Mouse (Mus musculus) MEL (cell line): Measurements from ENCODE around the gene Ccdc151. TPM values are rescaled to one million over a fixed set of nuclear protein-coding genes. Genes with fewer than 3 reads are reported as not detected.

Experiments used
- DNase-seq: peaks from one replicate; pipeline ENCODE4 v3.0.0; 2011; ENCODE audit warnings: low read depth, low spot score
- H3K27ac ChIP-seq: 2 replicates; pipeline ENCODE4 v1.5.1; 2012; ENCODE audit warnings: low read depth, mild to moderate bottlenecking, control low read depth, low read length, moderate library complexity; ENCODE audit not compliant: control insufficient read depth
- H3K27me3 ChIP-seq, 2 experiments: fragments of 150-350 bp in 1 of 2; sonication (generic) in 1 of 2; 2 replicates each; pipeline ENCODE4 v1.6.1; 2012; ENCODE audit warnings: low read length in 2 of 2, mild to moderate bottlenecking in 2 of 2, improper control_type of control experiment in 1 of 2, moderate library complexity in 1 of 2; ENCODE audit not compliant: insufficient read depth in 2 of 2, control insufficient read depth in 1 of 2
- H3K36me3 ChIP-seq, 2 experiments: 2 replicates each; pipeline ENCODE4 v1.6.1; 2012 to 2014; ENCODE audit warnings: low read length in 2 of 2, improper control_type of control experiment in 1 of 2, inconsistent platforms in 1 of 2, mild to moderate bottlenecking in 1 of 2; ENCODE audit not compliant: insufficient read depth in 2 of 2, control insufficient read depth in 1 of 2
- H3K4me1 ChIP-seq, 2 experiments: fragments of 150-350 bp in 1 of 2; sonication (generic) in 1 of 2; 2 replicates each; pipeline ENCODE4 v1.6.1; 2012; ENCODE audit warnings: low read length in 2 of 2, improper control_type of control experiment in 1 of 2, mild to moderate bottlenecking in 1 of 2; ENCODE audit not compliant: insufficient read depth in 2 of 2, control insufficient read depth in 1 of 2
- H3K4me3 ChIP-seq, 2 experiments: fragments of 150-350 bp in 1 of 2; sonication (generic) in 1 of 2; 2 replicates each; pipeline ENCODE4 v1.5.1; 2012; ENCODE audit warnings: low read depth in 2 of 2, low read length in 2 of 2, mild to moderate bottlenecking in 2 of 2, moderate library complexity in 2 of 2, control low read depth in 1 of 2, improper control_type of control experiment in 1 of 2; ENCODE audit not compliant: control insufficient read depth in 1 of 2, insufficient read depth in 1 of 2
- H3K79me2 ChIP-seq: 2 replicates; pipeline ENCODE4 v1.6.1; 2012; ENCODE audit warnings: mild to moderate bottlenecking, low read length, moderate library complexity; ENCODE audit not compliant: control insufficient read depth, poor library complexity, insufficient read depth
- H3K9ac ChIP-seq: 2 replicates; pipeline ENCODE4 v1.6.1; 2012; ENCODE audit warnings: low read depth, mild to moderate bottlenecking, control low read depth, low read length, moderate library complexity; ENCODE audit not compliant: control insufficient read depth, poor library complexity, severe bottlenecking
- H3K9me3 ChIP-seq: fragments of 150-350 bp; sonication (generic); replicated peaks from 2 replicates; pipeline ENCODE4 v1.6.1; 2012; ENCODE audit warnings: mild to moderate bottlenecking, low read length, improper control_type of control experiment, moderate library complexity; ENCODE audit not compliant: insufficient read depth
- CHD2 ChIP-seq: IDR thresholded peaks from 2 replicates; pipeline ENCODE4 v1.6.1; 2011; ENCODE audit warnings: low read length, improper control_type of control experiment
- CTCF ChIP-seq, 3 experiments: IDR thresholded peaks in 2 of 3; conservative IDR thresholded peaks in 1 of 3; 2 replicates each; pipeline ENCODE4 v1.5.1; 2011 to 2012; ENCODE audit warnings: low read length in 3 of 3, low read depth in 2 of 3, mild to moderate bottlenecking in 2 of 3, improper control_type of control experiment in 1 of 3, inconsistent platforms in 1 of 3, mixed read lengths in 1 of 3, moderate library complexity in 1 of 3; ENCODE audit not compliant: control insufficient read depth in 1 of 3, insufficient read depth in 1 of 3, poor library complexity in 1 of 3, severe bottlenecking in 1 of 3
- ELF1 ChIP-seq: IDR thresholded peaks from 2 replicates; pipeline ENCODE4 v1.6.1; 2014; ENCODE audit warnings: low read depth, mild to moderate bottlenecking, inconsistent platforms, low read length, improper control_type of control experiment, moderate library complexity
- EP300 ChIP-seq, 2 experiments: IDR thresholded peaks; 2 replicates each; pipeline ENCODE4 v1.6.1; 2011; ENCODE audit warnings: improper control_type of control experiment in 2 of 2, low read length in 2 of 2, low read depth in 1 of 2, mild to moderate bottlenecking in 1 of 2
- GATA1 ChIP-seq: IDR thresholded peaks from 2 replicates; pipeline ENCODE4 v1.6.1; 2011; ENCODE audit warnings: low read depth, low read length, improper control_type of control experiment
- HCFC1 ChIP-seq: IDR thresholded peaks from 2 replicates; pipeline ENCODE4 v1.6.1; 2012; ENCODE audit warnings: low read depth, mild to moderate bottlenecking, inconsistent platforms, low read length, improper control_type of control experiment, moderate library complexity
- JUND ChIP-seq: IDR thresholded peaks from 2 replicates; pipeline ENCODE4 v1.6.1; 2011; ENCODE audit warnings: low read depth, mild to moderate bottlenecking, improper control_type of control experiment, low read length
- MYB ChIP-seq: IDR thresholded peaks from 2 replicates; pipeline ENCODE4 v1.6.1; 2011; ENCODE audit warnings: mild to moderate bottlenecking, low read depth, low read length, improper control_type of control experiment
- NELFE ChIP-seq: IDR thresholded peaks from 2 replicates; pipeline ENCODE4 v1.6.1; 2011; ENCODE audit warnings: low read depth, low read length, improper control_type of control experiment
- NRF1 ChIP-seq: IDR thresholded peaks from 2 replicates; pipeline ENCODE4 v1.6.1; 2014; ENCODE audit warnings: low read depth, mild to moderate bottlenecking, inconsistent platforms, low read length, improper control_type of control experiment, moderate library complexity; ENCODE audit not compliant: poor library complexity, insufficient read depth, severe bottlenecking
- POLR2AphosphoS5 ChIP-seq: IDR thresholded peaks from 2 replicates; pipeline ENCODE4 v1.6.1; 2012; ENCODE audit warnings: low read depth, borderline replicate concordance, mild to moderate bottlenecking, inconsistent platforms, low read length, moderate library complexity, mixed read lengths
- SIN3A ChIP-seq: IDR thresholded peaks from 2 replicates; pipeline ENCODE4 v1.6.1; 2012; ENCODE audit warnings: low read length, improper control_type of control experiment, inconsistent platforms
- TCF12 ChIP-seq: IDR thresholded peaks from 2 replicates; pipeline ENCODE4 v1.6.1; 2014; ENCODE audit warnings: low read depth, mild to moderate bottlenecking, inconsistent platforms, low read length, improper control_type of control experiment, moderate library complexity
- USF2 ChIP-seq, 2 experiments: IDR thresholded peaks; 2 replicates each; pipeline ENCODE4 v1.6.1; 2011 to 2012; ENCODE audit warnings: improper control_type of control experiment in 2 of 2, low read length in 2 of 2, borderline replicate concordance in 1 of 2, inconsistent platforms in 1 of 2, low read depth in 1 of 2, mild to moderate bottlenecking in 1 of 2; ENCODE audit not compliant: insufficient read depth in 1 of 2
- ZKSCAN1 ChIP-seq: IDR thresholded peaks from 2 replicates; pipeline ENCODE4 v1.6.1; 2012; ENCODE audit warnings: low read depth, mild to moderate bottlenecking, inconsistent platforms, low read length, improper control_type of control experiment, moderate library complexity
- ZNF384 ChIP-seq: IDR thresholded peaks from 2 replicates; pipeline ENCODE4 v1.6.1; 2012; ENCODE audit warnings: low read depth, mild to moderate bottlenecking, inconsistent platforms, low read length, improper control_type of control experiment
- polyA plus RNA-seq, 2 experiments: library from polyadenylated mRNA; stranded (reverse) in 1 of 2; unstranded in 1 of 2; fragments of >175 nt in 1 of 2; fragments of >200 nt in 1 of 2; gene quantifications; 2 replicates each; pipeline versions ENCODE4 v1.2.1 to v1.2.4; 2012; ENCODE audit warnings: low replicate concordance in 2 of 2, low read depth in 1 of 2; ENCODE audit not compliant: insufficient read length in 2 of 2, insufficient read depth in 1 of 2, missing spikeins in 1 of 2
- total RNA-seq: library from RNA; depleted of rRNA; stranded (reverse); fragments of 300-350 nt; gene quantifications from 2 replicates; pipeline ENCODE4 v1.2.3, GENCODE M21; 2012

The Ccdc151 gene
- total and polyA plus RNA-seq, 3 experiments = 0.19 to 0.99 TPM; not detected in 1

GRCm38 (mm10) chr9:21983911-21984310, 18.5 kb downstream of the Ccdc151 start:
- no peaks in the 10 kb centered on the region for H3K9me3 ChIP-seq
- H3K27me3 ChIP-seq = peaks cover 31 to 47% of the 10 kb centered on the region in 2 experiments
- no peak overlapping the region for H3K4me3 ChIP-seq
- DNase-seq = no peak
- no peaks in the 10 kb centered on the region for H3K4me1 ChIP-seq
- no peaks in the 10 kb centered on the region for H3K36me3 ChIP-seq
- TF ChIP-seq ZKSCAN1 = no peak
- no peak for TF ChIP-seq MYB
- no peak for TF ChIP-seq NRF1
- TF ChIP-seq CHD2 = no peak
- TF ChIP-seq NELFE = no peak
- TF ChIP-seq GATA1 = no peak
- TF ChIP-seq TCF12 = no peak
- TF ChIP-seq ELF1 = no peak
- no peak for TF ChIP-seq SIN3A
- TF ChIP-seq CTCF (IDR thresholded peaks at IDR 0.05 in 2 of 3, conservative IDR thresholded peaks at IDR 0.05 in 1 of 3; ENCODE audit: control insufficient read depth in 1 of 3, insufficient read depth in 1 of 3, low read depth in 2 of 3, low read length in 3 of 3, poor library complexity in 1 of 3, severe bottlenecking in 1 of 3) = no peak
- no peak for TF ChIP-seq HCFC1
- TF ChIP-seq POLR2AphosphoS5 = no peak
- H3K9ac ChIP-seq = no peak overlapping the region
- H3K27ac ChIP-seq = no peak overlapping the region
- no peaks in the 10 kb centered on the region for H3K79me2 ChIP-seq

GRCm38 (mm10) chr9:21978398-21979128, 23.9 kb downstream of the Ccdc151 start:
- Histone ChIP-seq H3K4me3 (no peak overlapping the region), H3K27ac (no peak overlapping the region), H3K9ac (no peak overlapping the region), H3K9me3 (no peaks in the 10 kb centered on the region), H3K36me3 (no peaks in the 10 kb centered on the region), H3K4me1 (no peaks in the 10 kb centered on the region), H3K27me3 (peaks cover 14 to 17% of the 10 kb centered on the region in 2 experiments), H3K79me2 (no peaks in the 10 kb centered on the region)
- TF ChIP-seq ELF1 (no peak), EP300 (IDR thresholded peaks at IDR 0.05; ENCODE audit: low read depth in 1 of 2, low read length in 2 of 2) (no peak), ZNF384 (no peak), JUND (no peak), USF2 (IDR thresholded peaks at IDR 0.05; ENCODE audit: borderline replicate concordance in 1 of 2, insufficient read depth in 1 of 2, low read depth in 1 of 2, low read length in 2 of 2) (no peak), MYB (no peak)
- DNase-seq = no peak
